Mouse (Mus musculus): ENCODE data around the gene Rnf41.

GRCm38 (mm10) chr10:128389570-128389969 is 21.9 kb upstream of the Rnf41 start:
- TF ChIP-seq GATA1 (IDR thresholded peaks at IDR 0.05; ENCODE audit: low read depth, low read length), result 0 out of 2 replicates have a peak, but pooled peaks have one; percentile 18
- no peak for TF ChIP-seq MEF2A (IDR thresholded peaks at IDR 0.05; ENCODE audit: extremely low read depth, insufficient replicate concordance, low read depth, low read length, poor library complexity, severe bottlenecking)

All from MEL (cell line).